Comparison of ENCODE assay signal across 25 mouse cellular contexts in genomic region chr6:27836159-27836558, GRCm38 (mm10).
"Had no signal": no experiment of that assay in that cellular context is flagged by ENCODE, and none has a peak within 500 bp of the region (broad histone marks: within the 10 kb centered on the region; RNA-seq: fewer than 3 reads in every experiment).

No protein-coding gene starts in this region.

- DNase-seq: cerebellum, adult 9-11 months; cerebellum, postnatal 10 days; cerebellum, postnatal 14 days; cerebellum, postnatal 25 days; cerebellum, postnatal 36 days; embryo, embryonic 11 days; forebrain, postnatal 0 days; gastrocnemius, adult 2 months; gastrocnemius, postnatal 10 days; gastrocnemius, postnatal 14 days; gastrocnemius, postnatal 25 days; gastrocnemius, postnatal 36 days; heart, adult 11 months; heart, adult 18-20 months; heart, adult 2 months had no signal

- H3K9me3 ChIP-seq: embryonic facial prominence, embryonic 10.5 days; embryonic facial prominence, embryonic 12.5 days; embryonic facial prominence, embryonic 13.5 days; embryonic facial prominence, embryonic 15.5 days; forebrain, embryonic 10.5 days; forebrain, embryonic 12.5 days; forebrain, embryonic 13.5 days; forebrain, embryonic 15.5 days; heart, embryonic 10.5 days had no signal

- H3K4me1 ChIP-seq: embryonic facial prominence, embryonic 10.5 days; embryonic facial prominence, embryonic 12.5 days; embryonic facial prominence, embryonic 13.5 days; embryonic facial prominence, embryonic 15.5 days; forebrain, embryonic 10.5 days; forebrain, embryonic 12.5 days; forebrain, embryonic 13.5 days; forebrain, embryonic 15.5 days; heart, embryonic 10.5 days had no signal

- H3K4me2 ChIP-seq: embryonic facial prominence, embryonic 12.5 days; embryonic facial prominence, embryonic 13.5 days; embryonic facial prominence, embryonic 15.5 days; forebrain, embryonic 12.5 days; forebrain, embryonic 13.5 days; forebrain, embryonic 15.5 days had no signal

- H3K4me3 ChIP-seq: embryonic facial prominence, embryonic 10.5 days; embryonic facial prominence, embryonic 12.5 days; embryonic facial prominence, embryonic 13.5 days; embryonic facial prominence, embryonic 15.5 days; erythroblast, embryonic 14.5 days; forebrain, embryonic 10.5 days; forebrain, embryonic 12.5 days; forebrain, embryonic 13.5 days; forebrain, embryonic 15.5 days; gastrocnemius, adult 2 months; heart, adult 2 months; heart, embryonic 10.5 days had no signal

- H3K9ac ChIP-seq: embryonic facial prominence, embryonic 12.5 days; embryonic facial prominence, embryonic 13.5 days; embryonic facial prominence, embryonic 15.5 days; forebrain, embryonic 12.5 days; forebrain, embryonic 13.5 days; forebrain, embryonic 15.5 days; forebrain, postnatal 0 days had no signal

- H3K36me3 ChIP-seq: embryonic facial prominence, embryonic 10.5 days; embryonic facial prominence, embryonic 12.5 days; embryonic facial prominence, embryonic 13.5 days; embryonic facial prominence, embryonic 15.5 days; forebrain, embryonic 10.5 days; forebrain, embryonic 12.5 days; forebrain, embryonic 15.5 days; heart, embryonic 10.5 days had no signal

- H3K27me3 ChIP-seq: embryonic facial prominence, embryonic 12.5 days; embryonic facial prominence, embryonic 13.5 days; embryonic facial prominence, embryonic 15.5 days; forebrain, embryonic 12.5 days; forebrain, embryonic 13.5 days; forebrain, embryonic 15.5 days had no signal

- H3K27ac ChIP-seq: embryonic facial prominence, embryonic 10.5 days; embryonic facial prominence, embryonic 12.5 days; embryonic facial prominence, embryonic 13.5 days; embryonic facial prominence, embryonic 15.5 days; forebrain, embryonic 10.5 days; forebrain, embryonic 12.5 days; forebrain, embryonic 13.5 days; forebrain, embryonic 15.5 days; gastrocnemius, adult 2 months; heart, adult 2 months; heart, embryonic 10.5 days had no signal
